Mouse (Mus musculus) heart, embryonic 11.5 days (tissue): Measurements from ENCODE around the gene Fcgr3. TPM values are rescaled to one million over a fixed set of nuclear protein-coding genes. Genes with fewer than 3 reads are reported as not detected.
"Not testable (repeated sequence)": the region's sequence is repeated elsewhere in the genome, so short reads cannot be mapped to it uniquely, and the experiment has no call there.

Experiments used
- ATAC-seq: fragments of 200-750 bp; cut with Nextera tagmentation; replicated peaks from 2 replicates; pipeline ENCODE4 v1.8.0; 2017; ENCODE audit warnings: moderate library complexity; ENCODE audit not compliant: insufficient number of reproducible peaks, low FRiP score, low TSS enrichment
- H3K27ac ChIP-seq: fragments of 300-500 bp; sonication (generic); 2 replicates; pipeline ENCODE4 v1.5.1; 2014; ENCODE audit warnings: mild to moderate bottlenecking, low read depth, low read length
- H3K27me3 ChIP-seq: fragments of 300-500 bp; sonication (generic); 2 replicates; pipeline ENCODE4 v1.6.1; 2014; ENCODE audit warnings: mild to moderate bottlenecking, low read length, mixed read lengths; ENCODE audit not compliant: control insufficient read depth, insufficient read depth
- H3K36me3 ChIP-seq: fragments of 300-500 bp; sonication (generic); 2 replicates; pipeline ENCODE4 v1.6.1; 2014; ENCODE audit warnings: mild to moderate bottlenecking, low read length, moderate library complexity, mixed read lengths; ENCODE audit not compliant: control insufficient read depth, insufficient read depth
- H3K4me1 ChIP-seq: fragments of 300-500 bp; sonication (generic); 2 replicates; pipeline ENCODE4 v1.6.1; 2014; ENCODE audit warnings: low read length; ENCODE audit not compliant: control insufficient read depth, insufficient read depth
- H3K4me2 ChIP-seq: fragments of 300-500 bp; sonication (generic); 2 replicates; pipeline ENCODE4 v1.6.1; 2014; ENCODE audit warnings: mild to moderate bottlenecking, moderate library complexity
- H3K4me3 ChIP-seq: fragments of 300-500 bp; sonication (generic); 2 replicates; pipeline ENCODE4 v1.5.1; 2014; ENCODE audit warnings: low read depth, low read length
- H3K9ac ChIP-seq: fragments of 300-500 bp; sonication (generic); 2 replicates; pipeline ENCODE4 v1.6.1; 2014; ENCODE audit warnings: mild to moderate bottlenecking, low read depth, low read length, moderate library complexity
- H3K9me3 ChIP-seq: fragments of 300-500 bp; sonication (generic); replicated peaks from 2 replicates; pipeline ENCODE4 v1.6.1; 2016; ENCODE audit warnings: low read length; ENCODE audit not compliant: control insufficient read depth
- WGBS: fragments of 180-500 bp; shearing (Covaris S2); extraction: QIAGEN DNeasy Blood & Tissue Kit; methylation state at CpG from one replicate; pipeline ENCODE4 v1.1.7; 2014; ENCODE audit not compliant: insufficient replicate concordance; 5-methylcytosine and 5-hydroxymethylcytosine counted together
- polyA plus RNA-seq: library from polyadenylated mRNA; unstranded; fragments of >200 nt; fragmentation: Nextera tagmentation; extraction: Ambion mirVana; gene quantifications from 2 replicates; pipeline ENCODE4 v1.2.1, GENCODE M21; 2014

Fcgr3 gene
- polyA plus RNA-seq, 1 experiment from 2014 or later = 4.4 TPM

DNA sequence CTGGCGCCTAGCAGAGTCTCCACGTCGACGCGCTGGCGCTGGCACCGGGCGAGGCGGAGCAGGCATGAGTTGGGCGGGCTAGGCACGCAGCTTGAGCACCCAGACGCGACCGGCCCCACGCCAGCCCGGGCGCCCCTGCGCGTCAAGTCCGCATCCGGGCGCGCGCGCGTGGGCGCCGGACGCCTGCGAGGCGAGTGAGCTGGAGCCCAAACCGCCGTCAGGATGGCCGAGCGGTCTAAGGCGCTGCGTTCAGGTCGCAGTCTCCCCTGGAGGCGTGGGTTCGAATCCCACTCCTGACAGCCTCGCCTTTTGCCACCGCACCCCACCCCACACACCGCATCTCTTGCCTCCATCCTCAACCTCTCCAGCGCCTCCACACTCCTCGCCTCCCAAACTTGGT is 1.0 kb upstream of the Fcgr3 start:
- Histone ChIP-seq H3K4me2 (peak overlapping the region; percentile 53), H3K27me3 (peaks cover 31% of the 10 kb centered on the region), H3K4me3 (0 out of 2 replicates have a peak overlapping the region, but pooled peaks have one; percentile 25)
- not testable (repeated sequence) for H3K9ac ChIP-seq, H3K36me3 ChIP-seq, H3K9me3 ChIP-seq, H3K27ac ChIP-seq, H3K4me1 ChIP-seq
- ATAC-seq = peak; percentile 1
- 5% methylated on average over 26 of the region's 45 CpGs for WGBS

- H3K27me3 ChIP-seq = peaks cover 31% of the 10 kb centered on the region
- peak; percentile 46 for ATAC-seq
- WGBS = under 1% methylated on average over 17 of the region's 35 CpGs
Measured at GRCm38 (mm10) chr1:171065243-171065587, 480 bp upstream of the Fcgr3 start.

GRCm38 (mm10) chr1:171063569-171064490 is 905 bp downstream of the Fcgr3 start:
- H3K27ac ChIP-seq, H3K4me1 ChIP-seq, H3K36me3 ChIP-seq, H3K9me3 ChIP-seq: not testable (repeated sequence)
- Histone ChIP-seq H3K4me2 (peak overlapping the region; percentile 54), H3K9ac (0 out of 2 replicates have a peak overlapping the region, but pooled peaks have one; percentile 1), H3K27me3 (peaks cover 22% of the 10 kb centered on the region), H3K4me3 (peak overlapping the region; percentile 41)
- ATAC-seq = peak; percentile 69
- WGBS = 7% methylated on average over 37 of the region's 61 CpGs

More at GRCm38 (mm10) chr1:171065243-171065587, 480 bp upstream of the Fcgr3 start:
- Histone ChIP-seq H3K4me3 (peak overlapping the region; percentile 41), H3K4me2 (peak overlapping the region; percentile 41)
- H3K4me1 ChIP-seq, H3K27ac ChIP-seq, H3K9me3 ChIP-seq, H3K36me3 ChIP-seq, H3K9ac ChIP-seq: not testable (repeated sequence)

- no peak overlapping the region for H3K4me3 ChIP-seq
- no peak overlapping the region for H3K9ac ChIP-seq
- no peak for ATAC-seq
- H3K4me2 ChIP-seq = no peak overlapping the region
- peaks cover 18% of the 10 kb centered on the region for H3K27me3 ChIP-seq
- peaks cover 3% of the 10 kb centered on the region; the same call in 1 of the 2 replicates for H3K4me1 ChIP-seq
- H3K9me3 ChIP-seq = no peaks in the 10 kb centered on the region
- no peaks in the 10 kb centered on the region for H3K36me3 ChIP-seq
- no peak overlapping the region for H3K27ac ChIP-seq
- WGBS = 84% methylated on average over 3 of the region's 3 CpGs
Measured at GRCm38 (mm10) chr1:171061566-171061965, 3.2 kb downstream of the Fcgr3 start.

DNA sequence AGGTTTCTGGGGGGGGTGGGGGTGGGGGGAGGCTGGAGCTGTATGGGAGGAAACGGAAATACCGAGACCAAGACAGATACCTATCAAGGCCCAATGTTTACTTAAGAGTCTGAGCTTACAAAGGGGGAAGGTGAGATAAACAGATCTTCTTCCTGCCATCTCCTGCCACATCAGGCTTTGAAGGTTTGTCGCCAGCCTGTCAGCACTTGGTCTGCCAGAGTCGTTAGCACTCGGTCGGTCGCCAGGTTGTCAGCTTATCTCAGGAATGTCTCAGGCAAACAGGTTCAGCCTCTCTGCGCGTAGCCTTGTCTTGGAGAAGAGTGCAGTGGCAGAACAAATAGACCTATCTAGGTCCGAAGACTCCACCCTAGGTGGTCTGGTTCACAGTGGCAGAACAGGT is 4.3 kb downstream of the Fcgr3 start:
- peak overlapping the region; percentile 47 for H3K4me2 ChIP-seq
- H3K9ac ChIP-seq = no peak overlapping the region
- peak overlapping the region; percentile 17; the same call in 1 of the 2 replicates for H3K4me3 ChIP-seq

DNA sequence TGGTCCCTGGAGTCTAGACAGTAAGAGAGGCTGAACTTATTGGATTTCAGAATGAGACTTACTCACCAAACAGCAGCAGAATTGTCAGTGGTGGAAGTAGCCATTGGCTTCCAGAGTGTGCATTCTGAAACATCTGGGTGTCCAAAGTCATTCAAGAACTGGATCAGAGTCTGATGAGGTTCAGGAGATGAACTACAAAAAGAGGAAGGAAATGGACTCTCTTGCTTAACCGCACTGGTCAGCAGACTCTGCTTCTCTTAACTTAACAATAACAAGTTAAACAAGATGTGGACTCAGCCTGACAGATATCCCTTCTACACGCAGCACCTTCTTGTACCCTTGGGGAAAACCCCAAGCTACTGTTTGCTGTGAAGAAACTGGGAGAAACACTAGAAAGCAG is 5.5 kb downstream of the Fcgr3 start:
- Histone ChIP-seq H3K4me3 (no peak overlapping the region), H3K27ac (no peak overlapping the region)
- no peak for ATAC-seq

More for the DNA sequence above, 4.3 kb downstream of the Fcgr3 start:
- Histone ChIP-seq H3K27me3 (peaks cover 14% of the 10 kb centered on the region), H3K9me3 (no peaks in the 10 kb centered on the region), H3K27ac (no peak overlapping the region), H3K4me1 (peaks cover 3% of the 10 kb centered on the region; the same call in 1 of the 2 replicates), H3K36me3 (no peaks in the 10 kb centered on the region)
- no peak for ATAC-seq
- whole genome bisulfite sequencing = 8% methylated on average over 10 of the region's 10 CpGs

GRCm38 (mm10) chr1:171057253-171057652 is 7.5 kb downstream of the Fcgr3 start:
- no peaks in the 10 kb centered on the region for H3K27me3 ChIP-seq
- H3K4me1 ChIP-seq = peaks cover 3% of the 10 kb centered on the region; the same call in 1 of the 2 replicates
- no peak overlapping the region for H3K27ac ChIP-seq
- ATAC-seq = no peak; the same call in 1 of the 2 replicates
- H3K36me3 ChIP-seq = no peaks in the 10 kb centered on the region
- H3K4me2 ChIP-seq = no peak overlapping the region
- no peak overlapping the region for H3K4me3 ChIP-seq
- H3K9ac ChIP-seq = no peak overlapping the region
- WGBS = 87% methylated on average over 5 of the region's 5 CpGs
- H3K9me3 ChIP-seq = no peaks in the 10 kb centered on the region

More for the DNA sequence above, 5.5 kb downstream of the Fcgr3 start:
- H3K9ac ChIP-seq = no peak overlapping the region
- H3K36me3 ChIP-seq = no peaks in the 10 kb centered on the region
- H3K9me3 ChIP-seq = no peaks in the 10 kb centered on the region
- 61% methylated on average over 2 of the region's 2 CpGs for WGBS
- H3K4me1 ChIP-seq = peaks cover 3% of the 10 kb centered on the region; the same call in 1 of the 2 replicates
- H3K27me3 ChIP-seq = peaks cover 8% of the 10 kb centered on the region
- H3K4me2 ChIP-seq = no peak overlapping the region

- no peak overlapping the region for H3K27ac ChIP-seq
- no peak overlapping the region for H3K4me2 ChIP-seq
- H3K27me3 ChIP-seq = no peaks in the 10 kb centered on the region
- no peaks in the 10 kb centered on the region for H3K36me3 ChIP-seq
- no peaks in the 10 kb centered on the region for H3K4me1 ChIP-seq
- ATAC-seq = no peak
- H3K9me3 ChIP-seq = no peaks in the 10 kb centered on the region
- WGBS = 80% methylated on average over 6 of the region's 6 CpGs
- H3K9ac ChIP-seq = no peak overlapping the region
- H3K4me3 ChIP-seq = no peak overlapping the region
Measured at GRCm38 (mm10) chr1:171053305-171053704, 11.4 kb downstream of the Fcgr3 start.
